Mouse (Mus musculus) cerebellum, adult 2 months (tissue): ENCODE data around the gene Prkcq.

ENCODE experiments used
- CTCF ChIP-seq: fragments of 200-500 bp; IDR thresholded peaks from 2 replicates; pipeline ENCODE4 v1.5.1; 2011; ENCODE audit warnings: low read depth, mild to moderate bottlenecking, control low read depth, low read length, moderate library complexity, borderline replicate concordance; ENCODE audit not compliant: insufficient read depth
- POLR2A ChIP-seq: fragments of 200-500 bp; IDR thresholded peaks from 2 replicates; pipeline ENCODE4 v1.6.1; 2011; ENCODE audit warnings: low read length, control low read depth, borderline replicate concordance; ENCODE audit not compliant: insufficient read depth

- TF ChIP-seq POLR2A (no peak), CTCF (no peak)
Observed at GRCm38 (mm10) chr2:11329407-11330224, 157.7 kb downstream of the Prkcq start.
